Mouse (Mus musculus) forebrain, postnatal 0 days (tissue): ENCODE measurements around the gene Katnal1. TPM values are rescaled to one million over a fixed set of nuclear protein-coding genes. Genes with fewer than 3 reads are reported as not detected.

Source experiments
- ATAC-seq: fragments of 200-750 bp; cut with Nextera tagmentation; 2 replicates; pipeline ENCODE4 v1.8.0; 2017; ENCODE audit warnings: mild to moderate bottlenecking, moderate library complexity
- DNase-seq: peaks from one replicate; pipeline ENCODE4 v3.0.0-alpha.2; 2015
- H3K27ac ChIP-seq: fragments of 300-500 bp; sonication (generic); 2 replicates; pipeline ENCODE4 v1.5.1; 2014; ENCODE audit warnings: low read depth, mild to moderate bottlenecking, antibody characterized with exemption, low read length, moderate library complexity, mixed read lengths
- H3K27me3 ChIP-seq: fragments of 300-500 bp; sonication (generic); 2 replicates; pipeline ENCODE4 v1.6.1; 2014; ENCODE audit warnings: mild to moderate bottlenecking, low read length, mixed read lengths; ENCODE audit not compliant: insufficient read depth
- H3K36me3 ChIP-seq: fragments of 300-500 bp; sonication (generic); 2 replicates; pipeline ENCODE4 v1.6.1; 2014; ENCODE audit warnings: mild to moderate bottlenecking, moderate library complexity; ENCODE audit not compliant: insufficient read depth
- H3K4me1 ChIP-seq: fragments of 300-500 bp; sonication (generic); 2 replicates; pipeline ENCODE4 v1.6.1; 2014; ENCODE audit warnings: antibody characterized with exemption; ENCODE audit not compliant: insufficient read depth
- H3K4me2 ChIP-seq: fragments of 300-500 bp; sonication (generic); 2 replicates; pipeline ENCODE4 v1.6.1; 2014; ENCODE audit warnings: low read depth, mild to moderate bottlenecking, moderate library complexity
- H3K4me3 ChIP-seq: fragments of 300-500 bp; sonication (generic); 2 replicates; pipeline ENCODE4 v1.5.1; 2014; ENCODE audit warnings: low read depth, low read length, mixed read lengths
- H3K9ac ChIP-seq: fragments of 300-500 bp; sonication (generic); 2 replicates; pipeline ENCODE4 v1.6.1; 2014; ENCODE audit warnings: mild to moderate bottlenecking
- H3K9me3 ChIP-seq: fragments of 300-500 bp; sonication (generic); 2 replicates; pipeline ENCODE4 v1.6.1; 2016; ENCODE audit warnings: low read length
- CTCF ChIP-seq: sonication (generic); IDR thresholded peaks from 2 replicates; pipeline ENCODE4 v1.5.1; 2016; ENCODE audit warnings: antibody characterized with exemption, control low read depth, low read depth
- WGBS: fragments of 180-500 bp; shearing (Covaris S2); extraction: QIAGEN DNeasy Blood & Tissue Kit; methylation state at CpG from one replicate; pipeline ENCODE4 v1.1.7; 2014; 5-methylcytosine and 5-hydroxymethylcytosine counted together
- polyA plus RNA-seq: library from polyadenylated mRNA; unstranded; fragments of >200 nt; fragmentation: Nextera tagmentation; extraction: Ambion mirVana; gene quantifications from 2 replicates; pipeline ENCODE4 v1.2.1, GENCODE M21; 2015
- total RNA-seq: library from RNA; depleted of rRNA; stranded (reverse); fragments of >200 nt; gene quantifications from 2 replicates; pipeline ENCODE4 v1.2.3, GENCODE M21; 2014

Gene Katnal1
- total and polyA plus RNA-seq, 2 experiments from 2014 or later, result 24.0 to 47.9 TPM

- DNase-seq (no peak), ATAC-seq (no peak)
- Histone ChIP-seq H3K9me3 (no peaks in the 10 kb centered on the region), H3K4me3 (no peak overlapping the region), H3K9ac (no peak overlapping the region), H3K27me3 (no peaks in the 10 kb centered on the region), H3K36me3 (peaks cover 19% of the 10 kb centered on the region), H3K4me1 (peaks cover 3% of the 10 kb centered on the region; the same call in 1 of the 2 replicates), H3K4me2 (no peak overlapping the region), H3K27ac (no peak overlapping the region)
- TF ChIP-seq CTCF, result peak; percentile 51
- WGBS, result 73% methylated on average over 6 of the region's 6 CpGs
These were observed 24.3 kb downstream of the Katnal1 start for GRCm38 (mm10) chr5:148904846-148905245.

GRCm38 (mm10) chr5:148899361-148899760 lies 29.8 kb downstream of the Katnal1 start:
- no peak for TF ChIP-seq CTCF
- peaks cover 23% of the 10 kb centered on the region for H3K36me3 ChIP-seq
- H3K4me3 ChIP-seq, result no peak overlapping the region
- H3K4me1 ChIP-seq, result no peaks in the 10 kb centered on the region; the same call in 1 of the 2 replicates
- no peak for DNase-seq
- ATAC-seq, result no peak
- no peaks in the 10 kb centered on the region for H3K27me3 ChIP-seq
- H3K9ac ChIP-seq, result no peak overlapping the region
- 91% methylated on average over 7 of the region's 7 CpGs for WGBS
- no peak overlapping the region for H3K27ac ChIP-seq
- H3K9me3 ChIP-seq, result no peaks in the 10 kb centered on the region
- H3K4me2 ChIP-seq, result no peak overlapping the region

GRCm38 (mm10) chr5:148897941-148898417 lies 31.1 kb downstream of the Katnal1 start:
- Histone ChIP-seq H3K27me3 (no peaks in the 10 kb centered on the region), H3K9ac (no peak overlapping the region), H3K4me3 (no peak overlapping the region), H3K27ac (peak overlapping the region; percentile 29; the same call in 1 of the 2 replicates), H3K4me1 (no peaks in the 10 kb centered on the region; the same call in 1 of the 2 replicates), H3K36me3 (peaks cover 23% of the 10 kb centered on the region), H3K4me2 (no peak overlapping the region), H3K9me3 (no peaks in the 10 kb centered on the region)
- DNase-seq (no peak), ATAC-seq (peak; percentile 29; the same call in 1 of the 2 replicates)
- 38% methylated on average over 12 of the region's 12 CpGs for WGBS
- TF ChIP-seq CTCF, result no peak

GRCm38 (mm10) chr5:148897069-148897702 lies 31.9 kb downstream of the Katnal1 start:
- Histone ChIP-seq H3K36me3 (peaks cover 31% of the 10 kb centered on the region), H3K4me3 (no peak overlapping the region), H3K9ac (no peak overlapping the region), H3K9me3 (no peaks in the 10 kb centered on the region), H3K27ac (no peak overlapping the region), H3K27me3 (no peaks in the 10 kb centered on the region), H3K4me1 (no peaks in the 10 kb centered on the region; the same call in 1 of the 2 replicates), H3K4me2 (no peak overlapping the region)
- no peak for TF ChIP-seq CTCF
- DNase-seq (peak; percentile 39), ATAC-seq (peak; percentile 73)
- 58% methylated on average over 14 of the region's 14 CpGs for WGBS

- no peak overlapping the region for H3K9ac ChIP-seq
- no peak for TF ChIP-seq CTCF
- 0 out of 2 replicates have a peak, but pooled peaks have one; percentile 5 for ATAC-seq
These were observed 32.6 kb downstream of the Katnal1 start for GRCm38 (mm10) chr5:148896515-148896914.

GRCm38 (mm10) chr5:148895833-148896232 lies 33.3 kb downstream of the Katnal1 start:
- no peaks in the 10 kb centered on the region for H3K9me3 ChIP-seq
- DNase-seq, result no peak
- no peak for ATAC-seq
- H3K27me3 ChIP-seq, result no peaks in the 10 kb centered on the region
- WGBS, result 86% methylated on average over 7 of the region's 7 CpGs
- H3K27ac ChIP-seq, result no peak overlapping the region
- no peak overlapping the region for H3K9ac ChIP-seq
- no peak overlapping the region for H3K4me3 ChIP-seq
- no peak for TF ChIP-seq CTCF
- no peaks in the 10 kb centered on the region; the same call in 1 of the 2 replicates for H3K4me1 ChIP-seq
- H3K36me3 ChIP-seq, result peaks cover 38% of the 10 kb centered on the region
- no peak overlapping the region for H3K4me2 ChIP-seq

More at GRCm38 (mm10) chr5:148896515-148896914, 32.6 kb downstream of the Katnal1 start:
- Histone ChIP-seq H3K4me2 (no peak overlapping the region), H3K27me3 (no peaks in the 10 kb centered on the region), H3K27ac (no peak overlapping the region), H3K9me3 (no peaks in the 10 kb centered on the region), H3K36me3 (peaks cover 35% of the 10 kb centered on the region), H3K4me1 (no peaks in the 10 kb centered on the region; the same call in 1 of the 2 replicates), H3K4me3 (no peak overlapping the region)
- no peak for DNase-seq
- 86% methylated on average over 10 of the region's 10 CpGs for WGBS

- no peak for DNase-seq
These were observed 34.1 kb downstream of the Katnal1 start for GRCm38 (mm10) chr5:148895034-148895433.

More at GRCm38 (mm10) chr5:148895034-148895433, 34.1 kb downstream of the Katnal1 start:
- no peak for TF ChIP-seq CTCF
- no peak overlapping the region for H3K4me2 ChIP-seq
- H3K27me3 ChIP-seq, result no peaks in the 10 kb centered on the region
- no peaks in the 10 kb centered on the region; the same call in 1 of the 2 replicates for H3K4me1 ChIP-seq
- no peak overlapping the region for H3K27ac ChIP-seq
- WGBS, result 36% methylated on average over 5 of the region's 5 CpGs
- no peak for ATAC-seq
- H3K4me3 ChIP-seq, result no peak overlapping the region
- H3K36me3 ChIP-seq, result peaks cover 44% of the 10 kb centered on the region
- no peaks in the 10 kb centered on the region for H3K9me3 ChIP-seq
- H3K9ac ChIP-seq, result no peak overlapping the region
